Mouse (Mus musculus): Measurements from ENCODE around the gene Ntf5. TPM values are rescaled to one million over a fixed set of nuclear protein-coding genes. Genes with fewer than 3 reads are reported as not detected.

Ntf5 gene
- polyA plus RNA-seq (2015; fragmentation: Nextera tagmentation; extraction: Ambion mirVana): 0.44 and 0.46 TPM in 2 replicates

DNA sequence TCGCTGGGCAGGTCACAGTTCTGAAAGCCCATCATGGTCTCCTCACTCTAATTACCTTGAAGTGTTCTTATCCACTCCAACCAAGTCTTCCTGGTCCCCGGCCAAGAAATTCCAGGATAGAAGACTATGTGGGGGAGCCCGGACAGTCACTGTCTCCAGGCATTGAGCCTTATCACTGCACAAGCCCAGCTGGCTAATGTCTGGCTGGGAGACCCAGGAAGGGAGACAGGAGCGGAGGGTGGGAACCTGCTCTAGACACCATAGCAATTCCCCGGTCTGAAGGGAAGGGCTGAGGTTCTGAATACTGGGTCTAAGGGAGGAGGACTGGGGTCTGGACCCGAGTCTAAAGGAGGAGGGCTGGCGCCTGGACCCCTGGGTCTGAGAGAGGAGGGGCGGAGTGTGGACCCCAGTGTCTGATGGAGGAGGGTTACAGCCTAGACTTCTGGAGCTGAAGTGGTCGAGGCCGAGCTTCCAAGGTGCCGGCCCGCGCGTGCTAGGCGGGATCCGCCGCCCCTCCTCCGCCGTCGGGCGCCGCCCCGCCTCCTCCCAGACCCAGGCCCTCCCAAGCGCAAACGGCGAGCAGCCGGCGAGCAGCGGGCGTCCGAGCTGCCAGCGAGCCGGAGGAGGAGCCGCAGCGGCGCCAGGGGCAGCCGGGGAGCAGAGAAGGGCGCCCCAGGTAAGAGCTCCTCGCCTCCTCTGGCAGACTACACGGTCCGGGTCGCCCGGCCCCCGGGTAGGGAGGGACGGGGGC lies at the start of gene Ntf5:
Gene Ntf5, plus strand, starts transcription at position 583 of the 751 bp plus-strand sequence.

DNA sequence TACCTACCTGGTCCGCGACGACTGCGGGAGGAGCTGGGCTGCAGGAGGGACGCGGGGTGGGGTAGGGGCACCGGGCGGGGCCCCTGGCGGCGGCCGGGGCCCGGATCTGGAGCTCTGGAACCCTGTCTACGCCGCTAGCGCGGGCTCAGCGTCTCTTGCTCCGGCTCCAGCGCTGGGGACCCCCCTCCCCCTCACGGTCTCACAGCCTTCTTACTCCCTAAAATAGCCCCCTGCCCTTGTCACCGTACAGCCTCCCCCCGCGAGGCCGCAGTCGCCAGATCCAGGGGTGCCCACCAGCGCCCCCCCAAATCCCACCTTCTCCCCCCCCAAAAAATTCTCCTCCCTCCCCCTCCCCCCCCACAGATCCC lies 46.9 kb upstream of the Ntf5 start, which contains the start of gene Ppfia3:
Gene Ppfia3, minus strand, starts transcription at position 368 of the 368 bp plus-strand sequence.

DNA sequence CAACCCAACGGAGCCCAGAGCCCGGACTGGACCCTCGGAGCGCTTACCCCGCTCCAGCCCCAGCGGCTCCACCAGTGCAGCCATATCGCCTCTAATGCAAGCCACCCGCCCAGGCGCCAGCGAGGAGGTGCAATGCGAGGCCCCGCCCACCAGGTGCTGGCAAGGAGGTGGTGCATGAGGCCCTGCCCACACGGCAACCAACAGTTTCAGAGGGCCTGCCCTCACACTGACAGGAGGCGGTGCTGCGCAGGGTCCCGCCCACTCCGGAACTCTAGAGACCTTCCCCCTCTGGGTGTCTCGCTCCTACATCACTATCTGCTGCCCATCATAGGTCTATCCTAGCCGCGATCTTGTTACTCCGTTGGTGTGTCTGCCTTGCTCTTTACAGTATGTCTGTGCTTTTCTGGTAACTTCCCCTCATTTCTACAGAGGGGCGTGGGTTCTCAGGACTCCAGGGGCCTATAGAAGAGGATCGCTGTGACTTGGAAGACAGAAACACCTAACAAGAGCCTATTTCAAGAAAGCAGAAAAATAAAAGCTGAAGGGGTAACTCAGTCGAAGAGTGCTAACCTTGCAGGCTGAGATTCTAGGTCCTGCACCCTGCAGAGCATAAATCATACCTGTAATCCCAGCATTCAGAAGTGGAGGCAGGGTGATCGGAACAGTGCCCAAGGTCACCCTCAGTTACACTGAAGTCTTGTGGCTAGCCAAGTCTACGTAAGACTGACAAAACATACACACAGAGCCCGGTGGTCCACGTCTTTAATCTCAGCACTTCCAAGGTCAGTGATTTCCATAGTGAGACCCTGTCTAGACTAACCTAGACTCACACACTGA lies 42.8 kb upstream of the Ntf5 start, which contains the start of gene Lin7b:
Gene Lin7b, minus strand, starts transcription at position 109 of the 837 bp plus-strand sequence.

DNA sequence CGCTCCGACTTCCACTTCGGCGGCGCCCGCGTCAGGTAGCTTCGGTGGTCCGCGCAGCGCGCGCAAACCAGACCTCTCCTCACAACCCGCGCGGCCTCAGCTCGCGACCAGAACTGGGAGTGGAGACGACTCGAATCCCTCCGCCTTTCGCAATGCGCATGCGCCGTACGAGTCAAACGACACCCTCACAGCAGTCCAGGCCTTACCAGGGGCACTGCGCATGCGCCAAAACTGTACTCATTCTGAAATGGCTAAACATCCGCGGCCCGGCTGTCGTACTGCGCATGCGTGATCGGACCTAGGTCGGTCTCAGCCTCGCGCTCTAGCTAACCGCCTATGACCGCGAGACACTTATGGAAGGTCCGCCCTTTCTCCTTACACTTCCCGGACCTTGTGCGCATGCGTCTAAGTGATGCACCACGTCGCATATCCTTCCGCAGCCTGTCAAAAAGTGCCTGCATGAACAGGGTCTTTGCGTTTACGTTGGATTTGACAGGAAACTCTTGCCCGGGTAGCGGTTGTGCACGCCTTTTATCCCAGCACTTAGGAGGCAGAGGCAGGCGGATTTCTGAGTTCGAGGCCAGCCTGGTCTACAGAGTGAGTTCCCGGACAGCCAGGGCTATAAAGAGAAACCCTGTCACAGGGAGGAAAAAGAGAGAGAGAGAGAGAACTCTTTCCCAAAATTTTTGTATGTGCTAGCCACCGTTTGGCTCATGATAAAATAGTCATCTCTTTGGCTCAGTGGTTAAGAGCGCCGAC lies 17.7 kb upstream of the Ntf5 start, which contains the start of gene Snrnp70:
Gene Snrnp70, minus strand, starts transcription at position 165 of the 759 bp plus-strand sequence.

DNA sequence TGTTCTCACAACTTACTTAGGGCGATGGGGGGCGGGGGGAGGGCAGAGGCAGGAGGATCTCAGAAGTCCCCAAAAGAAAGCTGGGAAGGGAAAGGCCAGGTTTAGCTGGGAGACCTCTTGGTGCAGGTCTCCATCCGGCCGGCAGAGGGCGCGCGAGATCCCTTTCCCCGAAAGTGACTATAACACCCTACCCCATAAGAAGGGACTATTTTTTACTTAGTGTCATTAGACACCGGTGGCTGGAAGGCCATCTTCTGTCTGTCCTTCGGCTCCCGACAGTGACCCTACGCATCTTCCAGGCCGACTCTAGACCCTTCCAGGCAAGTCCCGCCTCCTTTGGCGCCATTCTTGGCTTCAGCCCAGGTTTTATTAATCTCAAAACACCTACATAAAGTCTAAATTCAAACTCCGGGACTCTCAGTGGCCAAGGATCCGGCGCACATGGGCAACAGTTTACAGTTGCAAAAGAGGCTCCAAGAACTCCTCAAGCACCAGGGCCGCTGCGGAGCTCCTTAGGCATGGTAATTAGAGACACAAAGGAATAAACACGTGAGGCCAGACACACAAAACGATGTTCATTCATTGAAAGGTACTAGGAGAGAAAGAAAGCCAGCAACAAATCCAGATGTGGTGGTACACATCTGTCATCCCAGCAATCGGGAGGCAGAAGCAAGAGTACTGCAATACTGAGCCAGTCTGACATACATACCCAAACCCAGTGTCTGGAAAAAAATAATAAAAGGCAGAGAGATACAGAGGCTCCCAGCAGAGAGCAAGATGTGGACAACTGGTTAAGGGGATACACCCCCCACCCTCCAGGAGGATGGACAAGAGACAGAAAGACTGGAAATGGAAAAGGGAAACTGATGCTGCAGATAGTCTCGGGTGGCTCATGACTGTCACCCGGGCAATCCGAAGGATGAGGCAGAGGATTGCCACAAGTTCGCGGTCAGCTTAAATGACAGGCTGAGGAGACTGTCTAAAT lies 8.1 kb upstream of the Ntf5 start, which contains the start of gene Kcna7:
Gene Kcna7, plus strand, starts transcription at position 563 of the 985 bp plus-strand sequence.

DNA sequence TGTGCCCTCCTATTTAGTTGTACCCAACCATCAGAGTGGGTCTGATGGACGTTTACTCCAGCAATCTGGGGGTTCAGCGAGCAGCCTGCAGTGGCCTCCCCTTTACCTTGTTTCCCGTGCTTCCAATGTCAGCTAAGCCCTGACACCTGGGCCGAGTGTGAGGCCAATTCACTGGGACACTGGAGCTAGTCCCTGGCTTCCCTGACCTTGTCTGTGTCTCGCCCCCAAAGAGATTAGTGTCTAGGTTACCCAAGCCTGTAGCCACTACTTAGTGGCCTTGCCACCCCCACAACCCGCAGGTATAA lies 7.1 kb downstream of the Ntf5 start, which contains the start of gene Lhb:
Gene Lhb, plus strand, starts transcription at position 206 of the 305 bp plus-strand sequence.

DNA sequence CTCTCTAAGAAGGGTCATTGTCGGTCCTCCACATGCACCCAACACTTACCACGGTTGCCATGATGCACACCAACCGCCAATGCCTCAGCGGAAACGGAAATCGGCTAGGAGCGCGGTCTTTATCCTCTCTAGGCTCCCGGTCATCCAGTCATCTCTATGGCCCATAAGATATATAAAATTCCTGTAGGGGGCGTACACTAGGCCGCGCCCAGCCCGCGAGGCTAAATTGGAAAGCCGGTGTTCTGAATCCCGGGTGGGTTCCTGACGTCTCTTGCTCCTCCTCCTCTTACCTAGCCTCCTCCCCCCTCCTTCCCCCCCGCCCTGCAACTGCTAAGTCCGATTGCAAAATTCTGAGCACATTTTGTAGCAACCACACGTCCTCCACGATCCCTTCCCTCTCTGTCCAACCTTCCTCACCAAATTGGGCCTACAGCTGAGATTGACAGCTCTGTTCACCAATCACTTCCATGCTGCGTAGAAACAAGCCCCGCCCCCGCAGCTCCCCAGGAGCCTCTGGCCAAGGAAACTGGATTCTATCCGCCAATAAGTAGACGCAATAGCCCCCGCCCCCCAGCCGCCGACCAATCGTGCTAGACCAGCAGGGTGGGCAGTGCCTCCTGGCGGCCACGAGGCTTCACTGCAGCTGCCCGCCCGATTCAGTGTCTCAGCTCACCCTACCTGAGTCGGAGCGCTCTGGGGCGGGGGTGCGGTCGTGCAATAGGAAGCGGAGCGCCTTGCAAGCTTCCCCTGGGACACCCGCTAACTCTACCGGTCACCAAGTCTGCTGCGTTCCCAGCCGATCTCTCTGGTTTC lies 20.9 kb downstream of the Ntf5 start, which contains the start of gene Gys1:
Gene Gys1, plus strand, starts transcription at position 642 of the 813 bp plus-strand sequence.

DNA sequence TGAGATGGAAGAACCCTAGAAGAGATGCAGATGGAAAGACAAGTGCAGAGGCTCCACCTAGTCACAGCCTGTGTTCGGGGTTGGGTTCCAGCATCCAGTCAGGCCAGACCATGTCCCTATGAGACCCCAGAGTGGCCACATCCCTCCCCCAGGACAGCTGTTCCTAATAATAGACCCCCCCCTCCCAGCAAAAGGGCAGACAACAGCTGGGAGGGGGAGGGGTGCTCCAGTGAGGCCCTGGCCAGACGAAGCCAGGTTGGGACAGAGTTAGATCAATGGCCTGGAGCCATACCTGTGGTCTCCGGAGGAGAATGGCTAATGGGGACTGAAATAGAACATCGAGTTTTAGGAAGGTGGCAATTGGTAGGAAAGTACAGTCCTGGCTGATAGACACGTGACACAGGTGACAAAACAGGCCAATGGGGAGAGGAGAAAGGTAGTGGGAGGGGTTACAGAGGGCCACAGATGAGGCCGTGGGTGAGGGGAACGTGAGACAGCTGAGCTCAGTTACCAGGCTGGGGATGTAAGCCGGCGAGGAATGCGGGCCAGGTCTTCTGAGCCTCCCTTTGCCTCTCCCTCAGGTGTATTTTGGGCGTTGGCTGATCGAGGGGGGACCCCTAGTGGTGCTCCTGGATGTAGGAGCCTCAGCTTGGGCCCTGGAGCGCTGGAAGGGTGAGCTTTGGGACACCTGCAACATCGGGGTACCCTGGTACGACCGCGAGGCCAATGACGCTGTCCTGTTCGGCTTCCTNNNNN lies 24.2 kb downstream of the Ntf5 start, which contains the start of gene Ruvbl2:
Gene Ruvbl2, minus strand, starts transcription at position 576 of the 756 bp plus-strand sequence.

DNA sequence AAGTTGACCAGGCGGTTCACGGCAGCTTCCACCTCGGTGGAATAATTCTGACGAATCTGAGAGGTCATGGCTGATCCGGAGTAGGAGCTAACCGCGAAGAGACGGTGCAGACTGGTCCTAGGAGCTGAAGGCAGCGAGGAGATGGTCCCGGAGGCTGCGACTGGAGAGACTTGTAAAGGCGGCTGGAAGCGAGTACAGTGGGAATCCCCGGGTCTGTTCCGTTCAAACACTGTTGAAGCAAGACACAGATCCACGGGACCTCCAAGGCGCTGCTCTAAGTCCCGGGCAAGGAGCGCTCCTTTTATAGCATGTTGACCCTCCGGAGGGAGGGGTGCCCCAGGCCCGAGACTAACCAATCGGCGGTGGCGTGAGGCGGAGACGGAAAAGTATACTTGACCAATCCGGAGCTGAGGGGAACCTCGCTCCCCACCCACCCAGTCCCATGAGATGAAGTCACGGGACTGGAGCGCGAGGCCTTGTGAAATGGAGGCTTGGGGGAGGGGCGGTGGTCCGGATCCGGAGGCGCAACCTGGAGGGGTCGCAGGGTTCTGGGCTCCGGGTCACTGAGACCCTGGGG lies 46.2 kb downstream of the Ntf5 start, which contains the start of gene Ftl1:
Gene Ftl1, minus strand, starts transcription at position 321 of the 577 bp plus-strand sequence.

DNA sequence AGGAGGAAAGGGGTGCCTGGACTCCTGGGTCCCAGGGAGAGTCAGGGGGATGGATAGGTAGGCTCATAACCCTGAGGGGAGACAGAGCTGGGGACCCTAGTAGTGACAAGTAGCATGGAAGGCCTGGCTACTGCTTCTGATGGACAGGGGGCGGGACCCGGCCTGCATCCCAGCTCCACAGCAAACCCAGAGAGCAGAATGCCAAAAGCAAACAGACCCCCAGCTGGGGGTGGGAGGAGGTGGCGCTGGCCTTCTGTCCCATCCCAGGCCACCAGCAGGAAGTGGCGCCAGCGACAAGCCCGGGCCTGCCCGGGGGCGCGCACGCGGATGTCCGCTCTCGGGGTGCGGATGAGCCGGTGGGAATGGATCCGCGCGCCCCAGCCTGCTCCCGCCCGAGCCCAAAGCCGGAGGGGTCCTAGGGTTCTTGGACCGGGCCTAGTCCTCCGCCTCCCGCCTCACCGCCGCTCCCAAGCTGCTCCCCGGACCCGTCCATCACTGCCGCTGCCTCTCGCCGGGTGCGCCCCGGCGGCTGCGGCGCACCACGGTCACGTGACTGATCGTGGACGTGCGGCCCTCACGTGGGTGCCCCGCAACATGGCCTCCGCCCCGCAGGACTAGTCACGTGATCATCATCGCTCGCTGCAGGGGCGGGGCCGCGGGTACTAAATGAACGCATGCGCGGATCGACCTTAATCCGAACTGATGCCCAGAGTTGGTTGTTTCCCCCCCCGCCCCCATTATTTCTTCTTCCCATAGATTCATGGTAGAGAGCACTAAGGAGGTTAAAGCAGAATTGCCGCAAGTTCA lies 53.0 kb downstream of the Ntf5 start, which contains the start of gene Bax:
Gene Bax, minus strand, starts transcription at position 616 of the 807 bp plus-strand sequence.

Small RNA genes lying within 50 kb of the gene (microRNA-seq; reads per million reads assigned to microRNA genes)
- gene Gm22133 (ENCODE audit: borderline replicate concordance, insufficient number of aligned reads): not detected

Other genes with a start within 250 kb of the Ntf5 start
- gene Slc17a7, start 249.7 kb upstream of the Ntf5 start, polyA plus RNA-seq (2015; fragmentation: Nextera tagmentation; extraction: Ambion mirVana): 0.11 and 0.16 TPM in 2 replicates
- not detected in 2 replicates for gene Gfy, start 234.1 kb upstream of the Ntf5 start, polyA plus RNA-seq (2015; fragmentation: Nextera tagmentation; extraction: Ambion mirVana)
- not detected in 2 replicates for gene Pth2, start 232.7 kb upstream of the Ntf5 start, polyA plus RNA-seq (2015; fragmentation: Nextera tagmentation; extraction: Ambion mirVana)
- gene Ccdc155, start 208.8 kb upstream of the Ntf5 start, polyA plus RNA-seq (2015; fragmentation: Nextera tagmentation; extraction: Ambion mirVana): 0.30 and 0.47 TPM in 2 replicates
- 1.6 and 1.8 TPM in 2 replicates for gene Dkkl1, start 201.5 kb upstream of the Ntf5 start, polyA plus RNA-seq (2015; fragmentation: Nextera tagmentation; extraction: Ambion mirVana)
- 28.7 and 32.9 TPM in 2 replicates for gene Tead2, start 197.9 kb upstream of the Ntf5 start, polyA plus RNA-seq (2015; fragmentation: Nextera tagmentation; extraction: Ambion mirVana)
- gene Cd37, start 174.6 kb upstream of the Ntf5 start, polyA plus RNA-seq (2015; fragmentation: Nextera tagmentation; extraction: Ambion mirVana): 3.9 and 5.3 TPM in 2 replicates
- gene Slc6a16, start 172.6 kb upstream of the Ntf5 start, polyA plus RNA-seq (2015; fragmentation: Nextera tagmentation; extraction: Ambion mirVana): 0.08 TPM in 1 of 2 replicates, not detected in the other
- gene Slc6a21, start 136.2 kb upstream of the Ntf5 start, polyA plus RNA-seq (2015; fragmentation: Nextera tagmentation; extraction: Ambion mirVana): not detected in 2 replicates
- gene Trpm4, start 79.9 kb upstream of the Ntf5 start, polyA plus RNA-seq (2015; fragmentation: Nextera tagmentation; extraction: Ambion mirVana): 12.4 and 14.0 TPM in 2 replicates
- 0.54 and 1.4 TPM in 2 replicates for gene Hrc, start 78.4 kb upstream of the Ntf5 start, polyA plus RNA-seq (2015; fragmentation: Nextera tagmentation; extraction: Ambion mirVana)
- gene Ppfia3, start 46.7 kb upstream of the Ntf5 start, polyA plus RNA-seq (2015; fragmentation: Nextera tagmentation; extraction: Ambion mirVana): 2.6 and 3.3 TPM in 2 replicates
- 3.1 and 3.2 TPM in 2 replicates for gene Lin7b, start 43.1 kb upstream of the Ntf5 start, polyA plus RNA-seq (2015; fragmentation: Nextera tagmentation; extraction: Ambion mirVana)
- 67.6 and 113 TPM in 2 replicates for gene Snrnp70, start 18.0 kb upstream of the Ntf5 start, polyA plus RNA-seq (2015; fragmentation: Nextera tagmentation; extraction: Ambion mirVana)
- 0.06 and 0.09 TPM in 2 replicates for gene Kcna7, start 8.0 kb upstream of the Ntf5 start, polyA plus RNA-seq (2015; fragmentation: Nextera tagmentation; extraction: Ambion mirVana)
- not detected in 2 replicates for gene Lhb, start 7.1 kb downstream of the Ntf5 start, polyA plus RNA-seq (2015; fragmentation: Nextera tagmentation; extraction: Ambion mirVana)
- gene Gys1, start 21.1 kb downstream of the Ntf5 start, polyA plus RNA-seq (2015; fragmentation: Nextera tagmentation; extraction: Ambion mirVana): 7.8 and 11.6 TPM in 2 replicates
- 45.5 and 60.2 TPM in 2 replicates for gene Ruvbl2, start 24.4 kb downstream of the Ntf5 start, polyA plus RNA-seq (2015; fragmentation: Nextera tagmentation; extraction: Ambion mirVana)
- gene Ftl1, start 46.2 kb downstream of the Ntf5 start, polyA plus RNA-seq (2015; fragmentation: Nextera tagmentation; extraction: Ambion mirVana): 4,437 and 5,089 TPM in 2 replicates
- gene Bax, start 53.2 kb downstream of the Ntf5 start, polyA plus RNA-seq (2015; fragmentation: Nextera tagmentation; extraction: Ambion mirVana): 172 and 189 TPM in 2 replicates
- gene Tulp2, start 68.2 kb downstream of the Ntf5 start, polyA plus RNA-seq (2015; fragmentation: Nextera tagmentation; extraction: Ambion mirVana): 0.33 and 0.91 TPM in 2 replicates
- gene Gm45808, start 73.1 kb downstream of the Ntf5 start, polyA plus RNA-seq (2015; fragmentation: Nextera tagmentation; extraction: Ambion mirVana): 0.35 and 0.77 TPM in 2 replicates
- gene Dhdh, start 75.1 kb downstream of the Ntf5 start, polyA plus RNA-seq (2015; fragmentation: Nextera tagmentation; extraction: Ambion mirVana): 9.9 and 22.7 TPM in 2 replicates
- gene Nucb1, start 96.7 kb downstream of the Ntf5 start, polyA plus RNA-seq (2015; fragmentation: Nextera tagmentation; extraction: Ambion mirVana): 163 and 205 TPM in 2 replicates
- 25.5 and 32.7 TPM in 2 replicates for gene Ppp1r15a, start 112.6 kb downstream of the Ntf5 start, polyA plus RNA-seq (2015; fragmentation: Nextera tagmentation; extraction: Ambion mirVana)
- gene Plekha4, start 112.6 kb downstream of the Ntf5 start, polyA plus RNA-seq (2015; fragmentation: Nextera tagmentation; extraction: Ambion mirVana): 8.4 and 12.0 TPM in 2 replicates
- gene Hsd17b14, start 141.2 kb downstream of the Ntf5 start, polyA plus RNA-seq (2015; fragmentation: Nextera tagmentation; extraction: Ambion mirVana): 1.1 and 3.2 TPM in 2 replicates
- gene Bcat2, start 156.5 kb downstream of the Ntf5 start, polyA plus RNA-seq (2015; fragmentation: Nextera tagmentation; extraction: Ambion mirVana): 58.9 and 92.5 TPM in 2 replicates
- 0.57 and 1.8 TPM in 2 replicates for gene Fgf21, start 201.8 kb downstream of the Ntf5 start, polyA plus RNA-seq (2015; fragmentation: Nextera tagmentation; extraction: Ambion mirVana)
- gene Fut1, start 203.6 kb downstream of the Ntf5 start, polyA plus RNA-seq (2015; fragmentation: Nextera tagmentation; extraction: Ambion mirVana): 0.17 TPM in 1 of 2 replicates, not detected in the other
- 0.21 and 0.27 TPM in 2 replicates for gene Izumo1, start 208.1 kb downstream of the Ntf5 start, polyA plus RNA-seq (2015; fragmentation: Nextera tagmentation; extraction: Ambion mirVana)
- gene Rasip1, start 213.8 kb downstream of the Ntf5 start, polyA plus RNA-seq (2015; fragmentation: Nextera tagmentation; extraction: Ambion mirVana): 7.4 and 12.5 TPM in 2 replicates
- gene Mamstr, start 226.3 kb downstream of the Ntf5 start, polyA plus RNA-seq (2015; fragmentation: Nextera tagmentation; extraction: Ambion mirVana): 5.8 and 7.0 TPM in 2 replicates

Data from adrenal gland, postnatal 0 days (tissue).